Mouse (Mus musculus): Measurements from ENCODE around the gene Ube2h.

Gene Ube2h

GRCm38 (mm10) chr6:30304399-30304917 is at the start of gene Ube2h:
Gene Ube2h (minus strand): TSS chr6:30304539.
- DNase-seq (ENCODE audit: low read depth, low spot score): peak; percentile 97

- DNase-seq (ENCODE audit: low read depth, low spot score): no peak
Measured at GRCm38 (mm10) chr6:30353661-30354060, 49.3 kb upstream of the Ube2h start.

- peak; percentile 78 for DNase-seq (ENCODE audit: low read depth, low spot score)
Measured at GRCm38 (mm10) chr6:30352762-30353161, 48.4 kb upstream of the Ube2h start.

GRCm38 (mm10) chr6:30351290-30351689 is 47.0 kb upstream of the Ube2h start:
- peak; percentile 84 for DNase-seq (ENCODE audit: low read depth, low spot score)

GRCm38 (mm10) chr6:30347288-30347801 is 43.0 kb upstream of the Ube2h start:
- no peak for DNase-seq (ENCODE audit: low read depth, low spot score)

- DNase-seq (ENCODE audit: low read depth, low spot score): peak; percentile 62
Measured at GRCm38 (mm10) chr6:30346737-30347136, 42.4 kb upstream of the Ube2h start.

- DNase-seq (ENCODE audit: low read depth, low spot score): no peak
Measured at GRCm38 (mm10) chr6:30344032-30344431, 39.7 kb upstream of the Ube2h start.

GRCm38 (mm10) chr6:30340231-30340873 is 36.0 kb upstream of the Ube2h start:
- DNase-seq (ENCODE audit: low read depth, low spot score): peak; percentile 55

- DNase-seq (ENCODE audit: low read depth, low spot score): peak; percentile 81
Measured at GRCm38 (mm10) chr6:30336912-30337311, 32.6 kb upstream of the Ube2h start.

- peak; percentile 15 for DNase-seq (ENCODE audit: low read depth, low spot score)
Measured at GRCm38 (mm10) chr6:30332262-30332661, 27.9 kb upstream of the Ube2h start.

GRCm38 (mm10) chr6:30330706-30331105 is 26.4 kb upstream of the Ube2h start:
- no peak for DNase-seq (ENCODE audit: low read depth, low spot score)

GRCm38 (mm10) chr6:30325932-30326501 is 21.7 kb upstream of the Ube2h start:
- peak; percentile 80 for DNase-seq (ENCODE audit: low read depth, low spot score)

- no peak for DNase-seq (ENCODE audit: low read depth, low spot score)
Measured at GRCm38 (mm10) chr6:30321002-30321401, 16.7 kb upstream of the Ube2h start.

GRCm38 (mm10) chr6:30319216-30319615 is 14.9 kb upstream of the Ube2h start:
- DNase-seq (ENCODE audit: low read depth, low spot score): no peak

- peak; percentile 40 for DNase-seq (ENCODE audit: low read depth, low spot score)
Measured at GRCm38 (mm10) chr6:30312006-30312405, 7.7 kb upstream of the Ube2h start.

- DNase-seq (ENCODE audit: low read depth, low spot score): no peak
Measured at GRCm38 (mm10) chr6:30308751-30309150, 4.4 kb upstream of the Ube2h start.

- no peak for DNase-seq (ENCODE audit: low read depth, low spot score)
Measured at GRCm38 (mm10) chr6:30307691-30308090, 3.4 kb upstream of the Ube2h start.

- DNase-seq (ENCODE audit: low read depth, low spot score): peak; percentile 57
Measured at GRCm38 (mm10) chr6:30303771-30304398, 454 bp downstream of the Ube2h start.

GRCm38 (mm10) chr6:30302781-30303631 is 1.3 kb downstream of the Ube2h start:
- peak; percentile 47 for DNase-seq (ENCODE audit: low read depth, low spot score)

GRCm38 (mm10) chr6:30302156-30302555 is 2.2 kb downstream of the Ube2h start:
- DNase-seq (ENCODE audit: low read depth, low spot score): peak; percentile 24

GRCm38 (mm10) chr6:30300901-30301300 is 3.4 kb downstream of the Ube2h start:
- no peak for DNase-seq (ENCODE audit: low read depth, low spot score)

- peak; percentile 93 for DNase-seq (ENCODE audit: low read depth, low spot score)
Measured at GRCm38 (mm10) chr6:30300372-30300771, 4.0 kb downstream of the Ube2h start.

Data from CD4-positive helper T cell, adult 2 months (primary cell).